Mouse (Mus musculus): ENCODE data around the gene Aifm2. TPM values are rescaled to one million over a fixed set of nuclear protein-coding genes. Genes with fewer than 3 reads are reported as not detected.

Gene Aifm2
- polyA plus RNA-seq, 1 experiment from 2014 or later: 4.4 TPM

GRCm38 (mm10) chr10:61694870-61695670 lies 20.0 kb upstream of the Aifm2 start, which contains the start of gene Tysnd1:
TSS of gene Tysnd1 (plus strand) at chr10:61695514.
- peak within 1 kb of the TSS; percentile 78 for H3K9ac ChIP-seq
- H3K27ac ChIP-seq (replicated peaks): peak within 1 kb of the TSS; percentile 70
- under 1% methylated on average over 42 of the region's 42 CpGs for WGBS (ENCODE audit: insufficient replicate concordance)
- peak within 1 kb of the TSS; percentile 90 for H3K4me3 ChIP-seq (replicated peaks)
- no peaks in the 10 kb centered on the region for H3K9me3 ChIP-seq (replicated peaks)
- peak; percentile 94 for ATAC-seq (ENCODE audit: insufficient read depth)
- peaks cover 37% of the 10 kb centered on the region for H3K36me3 ChIP-seq (replicated peaks)
- H3K4me2 ChIP-seq: peak within 1 kb of the TSS; percentile 98
- H3K27me3 ChIP-seq: no peaks in the 10 kb centered on the region
- H3K4me1 ChIP-seq (replicated peaks): peaks cover 29% of the 10 kb centered on the region

GRCm38 (mm10) chr10:61695703-61696559 lies 19.1 kb upstream of the Aifm2 start:
- H3K27me3 ChIP-seq: no peaks in the 10 kb centered on the region
- H3K36me3 ChIP-seq (replicated peaks): peaks cover 32% of the 10 kb centered on the region
- H3K4me2 ChIP-seq: peak overlapping the region; percentile 98
- WGBS (ENCODE audit: insufficient replicate concordance): under 1% methylated on average over 111 of the region's 111 CpGs
- H3K27ac ChIP-seq (replicated peaks): peak overlapping the region; percentile 70
- H3K4me3 ChIP-seq (replicated peaks): peak overlapping the region; percentile 90
- peak; percentile 59 for ATAC-seq (ENCODE audit: insufficient read depth)
- H3K9ac ChIP-seq: peak overlapping the region; percentile 78
- H3K4me1 ChIP-seq (replicated peaks): peaks cover 29% of the 10 kb centered on the region
- no peaks in the 10 kb centered on the region for H3K9me3 ChIP-seq (replicated peaks)

- H3K9ac ChIP-seq: peak overlapping the region; percentile 78
- H3K36me3 ChIP-seq (replicated peaks): peaks cover 31% of the 10 kb centered on the region
- peak overlapping the region; percentile 98 for H3K4me2 ChIP-seq
- 6% methylated on average over 19 of the region's 19 CpGs for WGBS (ENCODE audit: insufficient replicate concordance)
- no peaks in the 10 kb centered on the region for H3K9me3 ChIP-seq (replicated peaks)
- no peaks in the 10 kb centered on the region for H3K27me3 ChIP-seq
- H3K4me3 ChIP-seq (replicated peaks): peak overlapping the region; percentile 90
- H3K27ac ChIP-seq (replicated peaks): peak overlapping the region; percentile 70; the same call in 1 of the 2 replicates
- ATAC-seq (ENCODE audit: insufficient read depth): no peak
- peaks cover 29% of the 10 kb centered on the region for H3K4me1 ChIP-seq (replicated peaks)
These were observed 18.6 kb upstream of the Aifm2 start for GRCm38 (mm10) chr10:61696560-61696823.

GRCm38 (mm10) chr10:61697028-61697427 lies 18.0 kb upstream of the Aifm2 start:
- ATAC-seq (ENCODE audit: insufficient read depth): no peak
- Histone ChIP-seq H3K4me2 (peak overlapping the region; percentile 98), H3K36me3 (replicated peaks) (peaks cover 32% of the 10 kb centered on the region), H3K4me3 (replicated peaks) (peak overlapping the region; percentile 90), H3K27ac (replicated peaks) (no peak overlapping the region), H3K4me1 (replicated peaks) (peaks cover 29% of the 10 kb centered on the region), H3K9ac (peak overlapping the region; percentile 78; the same call in 1 of the 2 replicates), H3K9me3 (replicated peaks) (no peaks in the 10 kb centered on the region), H3K27me3 (no peaks in the 10 kb centered on the region)
- WGBS (ENCODE audit: insufficient replicate concordance): 73% methylated on average over 2 of the region's 2 CpGs

GRCm38 (mm10) chr10:61704663-61705062 lies 10.4 kb upstream of the Aifm2 start:
- no peak overlapping the region for H3K27ac ChIP-seq (replicated peaks)
- H3K4me2 ChIP-seq: no peak overlapping the region
- H3K9ac ChIP-seq: no peak overlapping the region
- no peaks in the 10 kb centered on the region for H3K27me3 ChIP-seq
- no peak overlapping the region for H3K4me3 ChIP-seq (replicated peaks)
- peaks cover 24% of the 10 kb centered on the region; the same call in 1 of the 2 replicates for H3K36me3 ChIP-seq (replicated peaks)
- no peak for ATAC-seq (ENCODE audit: insufficient read depth)
- 63% methylated on average over 4 of the region's 4 CpGs for WGBS (ENCODE audit: insufficient replicate concordance)
- H3K4me1 ChIP-seq (replicated peaks): peaks cover 9% of the 10 kb centered on the region; the same call in 1 of the 2 replicates
- H3K9me3 ChIP-seq (replicated peaks): no peaks in the 10 kb centered on the region

- ATAC-seq (ENCODE audit: insufficient read depth): no peak
- WGBS (ENCODE audit: insufficient replicate concordance): 59% methylated on average over 6 of the region's 6 CpGs
- no peak overlapping the region for H3K27ac ChIP-seq (replicated peaks)
- H3K9ac ChIP-seq: no peak overlapping the region
- no peak overlapping the region for H3K4me2 ChIP-seq
- H3K4me1 ChIP-seq (replicated peaks): peaks cover 9% of the 10 kb centered on the region; the same call in 1 of the 2 replicates
- no peaks in the 10 kb centered on the region for H3K9me3 ChIP-seq (replicated peaks)
- H3K4me3 ChIP-seq (replicated peaks): no peak overlapping the region
- H3K27me3 ChIP-seq: peaks cover 5% of the 10 kb centered on the region; the same call in 1 of the 2 replicates
- peaks cover 13% of the 10 kb centered on the region; the same call in 1 of the 2 replicates for H3K36me3 ChIP-seq (replicated peaks)
These were observed 8.4 kb upstream of the Aifm2 start for GRCm38 (mm10) chr10:61706412-61707375.

- no peaks in the 10 kb centered on the region for H3K36me3 ChIP-seq (replicated peaks)
- no peak for ATAC-seq (ENCODE audit: insufficient read depth)
- 61% methylated on average over 3 of the region's 3 CpGs for WGBS (ENCODE audit: insufficient replicate concordance)
- H3K4me3 ChIP-seq (replicated peaks): no peak overlapping the region
- peaks cover 32% of the 10 kb centered on the region for H3K4me1 ChIP-seq (replicated peaks)
- H3K4me2 ChIP-seq: no peak overlapping the region
- H3K9me3 ChIP-seq (replicated peaks): no peaks in the 10 kb centered on the region
- H3K27ac ChIP-seq (replicated peaks): no peak overlapping the region
- peaks cover 5% of the 10 kb centered on the region; the same call in 1 of the 2 replicates for H3K27me3 ChIP-seq
- H3K9ac ChIP-seq: no peak overlapping the region
These were observed 1.5 kb upstream of the Aifm2 start for GRCm38 (mm10) chr10:61713601-61714000.

- Histone ChIP-seq H3K4me2 (no peak overlapping the region), H3K27me3 (peaks cover 5% of the 10 kb centered on the region; the same call in 1 of the 2 replicates), H3K4me3 (replicated peaks) (no peak overlapping the region), H3K36me3 (replicated peaks) (no peaks in the 10 kb centered on the region), H3K9ac (no peak overlapping the region), H3K27ac (replicated peaks) (no peak overlapping the region), H3K4me1 (replicated peaks) (peaks cover 32% of the 10 kb centered on the region), H3K9me3 (replicated peaks) (no peaks in the 10 kb centered on the region)
- WGBS (ENCODE audit: insufficient replicate concordance): 48% methylated on average over 4 of the region's 4 CpGs
- ATAC-seq (ENCODE audit: insufficient read depth): no peak
These were observed 917 bp upstream of the Aifm2 start for GRCm38 (mm10) chr10:61714146-61714545.

- H3K4me1 ChIP-seq (replicated peaks): peaks cover 32% of the 10 kb centered on the region
- no peak overlapping the region for H3K27ac ChIP-seq (replicated peaks)
- H3K36me3 ChIP-seq (replicated peaks): no peaks in the 10 kb centered on the region
- ATAC-seq (ENCODE audit: insufficient read depth): peak; percentile 35
- peak overlapping the region; percentile 84 for H3K4me2 ChIP-seq
- peaks cover 5% of the 10 kb centered on the region; the same call in 1 of the 2 replicates for H3K27me3 ChIP-seq
- no peaks in the 10 kb centered on the region for H3K9me3 ChIP-seq (replicated peaks)
- H3K9ac ChIP-seq: peak overlapping the region; percentile 47
- WGBS (ENCODE audit: insufficient replicate concordance): 3% methylated on average over 11 of the region's 11 CpGs
- H3K4me3 ChIP-seq (replicated peaks): peak overlapping the region; percentile 62
These were observed 387 bp downstream of the Aifm2 start for GRCm38 (mm10) chr10:61715462-61715837.

Data from liver, embryonic 15.5 days (tissue).